Mouse (Mus musculus) adrenal gland, postnatal 10 days (tissue): Measurements from ENCODE around the gene Scgb1b27. TPM values are rescaled to one million over a fixed set of nuclear protein-coding genes. Genes with fewer than 3 reads are reported as not detected.
"Not testable (repeated sequence)": the region's sequence is repeated elsewhere in the genome, so short reads cannot be mapped to it uniquely, and the experiment has no call there.

Experiments
- DNase-seq: peaks from one replicate; pipeline ENCODE4 v3.0.0; 2021; ENCODE audit warnings: mixed read lengths
- long read RNA-seq, 2 experiments: library from polyadenylated mRNA; stranded (forward); transcript quantifications; one replicate each; pipeline ENCODE4 v2.0.0; 2021
- total RNA-seq, 2 experiments: library from RNA; stranded (reverse); gene quantifications; 2 replicates each; pipeline ENCODE4 v1.2.3; 2021

Gene Scgb1b27
- total RNA-seq: not detected
- long read RNA-seq, experiment 1: 0 reads
- long read RNA-seq, experiment 2: 0 reads

DNA sequence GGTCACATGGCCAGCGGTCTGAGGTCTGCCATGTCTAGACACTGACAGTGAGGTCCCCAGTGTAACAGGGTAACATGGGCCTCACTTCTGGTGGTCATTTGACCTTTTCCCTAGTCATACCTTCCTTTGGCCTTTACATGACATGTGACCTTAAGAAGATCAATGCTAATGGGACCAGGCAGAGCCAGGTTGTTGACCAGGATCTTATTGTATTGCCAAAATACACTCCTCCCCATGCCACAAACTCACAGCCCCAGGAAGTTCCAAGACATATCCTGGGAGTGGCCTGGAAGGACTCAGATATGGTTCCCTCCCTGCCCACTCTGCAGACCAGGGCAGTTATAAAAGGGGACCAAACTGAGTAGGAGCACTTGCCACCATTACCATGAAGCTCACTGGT is at the start of gene Scgb1b27:
Gene Scgb1b27 (plus strand): TSS at position 301 of the 400 bp plus-strand sequence.
- DNase-seq: not testable (repeated sequence)

DNA sequence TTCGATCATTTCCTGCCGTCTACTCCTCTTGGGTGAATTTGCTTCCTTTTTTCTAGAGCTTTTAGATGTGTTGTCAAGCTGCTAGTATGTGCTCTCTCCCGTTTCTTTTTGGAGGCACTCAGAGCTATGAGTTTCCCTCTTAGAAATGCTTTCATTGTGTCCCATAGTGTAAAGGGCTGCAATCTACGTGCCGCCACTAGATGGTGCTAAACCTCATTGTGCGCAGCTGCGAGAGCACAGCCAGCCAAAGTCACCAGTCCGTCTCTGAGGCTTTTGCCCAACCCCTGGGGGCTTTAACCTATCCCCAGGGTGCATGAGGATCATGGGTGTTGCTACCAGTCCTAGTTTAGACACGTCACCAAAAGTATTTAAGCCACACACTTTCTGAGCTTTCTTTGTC is 39.0 kb upstream of the Scgb1b27 start:
- peak; percentile 55 for DNase-seq

DNA sequence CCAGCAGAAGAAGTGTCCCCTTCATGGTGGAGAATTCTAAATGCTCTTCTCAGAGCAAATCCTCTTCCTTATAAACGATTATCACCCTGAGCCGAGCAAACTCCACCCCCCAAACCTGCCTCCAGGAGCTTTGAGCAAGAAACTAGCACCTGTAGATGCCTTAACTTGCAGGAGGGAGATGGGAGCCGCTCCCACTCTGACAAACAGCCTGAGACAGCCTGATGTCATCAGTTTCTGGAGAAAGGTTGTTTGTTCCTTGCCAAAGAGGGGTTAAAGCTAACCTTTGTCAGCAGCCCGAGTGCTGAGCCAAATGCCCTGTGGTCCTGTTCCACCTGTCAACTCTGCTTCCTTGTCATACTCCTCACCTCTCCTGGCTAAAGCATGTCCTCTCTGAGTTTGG is 7.4 kb upstream of the Scgb1b27 start, which contains the start of gene Scgb2b27:
Gene Scgb2b27 (minus strand): TSS at position 101 of the 400 bp plus-strand sequence.
- no peak for DNase-seq

DNA sequence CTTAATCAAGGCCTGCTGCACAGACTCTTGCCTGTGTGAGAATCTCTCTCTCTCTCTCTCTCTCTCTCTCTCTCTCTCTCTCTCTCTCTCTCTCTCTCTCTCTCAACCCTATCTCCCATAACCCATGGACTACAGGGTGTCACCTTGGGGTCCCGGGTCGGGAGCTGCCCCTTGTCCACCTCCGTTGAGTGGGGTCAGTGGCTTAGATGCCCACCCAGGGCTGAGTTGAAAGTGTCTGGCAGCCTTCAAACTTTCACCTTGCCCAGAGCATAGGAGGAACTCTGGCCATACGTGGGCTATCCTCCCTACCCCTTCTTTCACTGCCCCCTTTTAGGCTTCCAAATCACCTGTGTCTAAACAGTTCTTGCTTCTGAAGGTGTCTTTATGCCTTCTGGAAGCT is 4.4 kb downstream of the Scgb1b27 start:
- no peak for DNase-seq

DNA sequence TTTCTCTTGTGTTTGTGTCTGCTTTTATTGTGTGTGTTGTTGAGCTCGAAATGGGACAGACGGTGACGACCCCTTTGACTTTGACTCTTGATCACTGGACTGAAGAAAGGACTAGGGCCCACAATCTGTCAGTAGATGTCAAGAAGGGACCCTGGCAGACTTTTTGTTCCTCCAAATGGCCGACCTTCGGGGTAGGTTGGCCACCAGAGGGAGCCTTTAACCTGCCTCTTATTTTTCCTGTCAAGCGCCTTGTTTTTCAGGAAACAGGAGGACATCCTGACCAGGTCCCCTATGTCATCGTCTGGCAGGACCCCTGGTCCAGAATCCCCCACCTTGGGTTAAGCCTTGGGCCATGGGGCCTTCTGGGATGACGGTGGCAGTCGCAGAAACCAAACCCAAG is 5.9 kb downstream of the Scgb1b27 start:
- DNase-seq: not testable (repeated sequence)

DNA sequence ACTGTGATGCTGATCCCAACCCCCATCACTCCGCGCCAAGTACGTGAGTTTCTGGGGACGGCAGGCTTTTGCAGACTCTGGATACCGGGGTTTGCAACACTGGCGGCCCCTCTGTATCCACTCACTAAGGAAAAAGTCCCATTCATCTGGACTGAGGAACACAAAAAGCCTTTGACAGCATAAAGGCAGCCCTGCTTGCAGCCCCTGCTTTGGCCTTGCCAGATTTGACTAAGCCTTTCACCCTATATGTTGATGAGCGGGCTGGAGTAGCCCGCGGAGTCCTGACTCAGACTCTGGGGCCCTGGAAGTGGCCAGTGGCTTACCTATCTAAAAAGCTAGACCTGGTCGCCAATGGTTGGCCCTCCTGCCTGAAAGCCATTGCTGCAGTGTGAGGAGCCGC is 8.7 kb downstream of the Scgb1b27 start:
- DNase-seq: no peak

DNA sequence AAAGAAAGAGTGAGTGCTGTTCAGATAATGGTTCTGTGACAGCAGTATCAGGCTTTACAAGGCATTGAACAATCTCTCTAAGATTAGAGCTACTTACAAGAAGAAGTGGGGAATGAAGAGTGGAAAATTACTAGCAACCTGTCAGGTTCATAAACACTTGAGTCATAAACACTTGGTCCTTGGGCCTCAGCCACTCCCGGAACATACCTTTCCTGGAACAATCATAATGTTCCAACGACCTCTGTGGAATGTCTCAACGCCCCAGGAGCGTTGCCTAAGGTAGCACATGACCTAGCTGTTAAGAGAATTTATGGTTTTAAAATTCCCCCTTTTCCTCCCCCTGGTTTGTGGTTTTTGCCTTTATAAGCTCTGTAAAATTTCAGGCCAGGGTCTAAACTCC is 13.3 kb downstream of the Scgb1b27 start:
- DNase-seq: not testable (repeated sequence)

DNA sequence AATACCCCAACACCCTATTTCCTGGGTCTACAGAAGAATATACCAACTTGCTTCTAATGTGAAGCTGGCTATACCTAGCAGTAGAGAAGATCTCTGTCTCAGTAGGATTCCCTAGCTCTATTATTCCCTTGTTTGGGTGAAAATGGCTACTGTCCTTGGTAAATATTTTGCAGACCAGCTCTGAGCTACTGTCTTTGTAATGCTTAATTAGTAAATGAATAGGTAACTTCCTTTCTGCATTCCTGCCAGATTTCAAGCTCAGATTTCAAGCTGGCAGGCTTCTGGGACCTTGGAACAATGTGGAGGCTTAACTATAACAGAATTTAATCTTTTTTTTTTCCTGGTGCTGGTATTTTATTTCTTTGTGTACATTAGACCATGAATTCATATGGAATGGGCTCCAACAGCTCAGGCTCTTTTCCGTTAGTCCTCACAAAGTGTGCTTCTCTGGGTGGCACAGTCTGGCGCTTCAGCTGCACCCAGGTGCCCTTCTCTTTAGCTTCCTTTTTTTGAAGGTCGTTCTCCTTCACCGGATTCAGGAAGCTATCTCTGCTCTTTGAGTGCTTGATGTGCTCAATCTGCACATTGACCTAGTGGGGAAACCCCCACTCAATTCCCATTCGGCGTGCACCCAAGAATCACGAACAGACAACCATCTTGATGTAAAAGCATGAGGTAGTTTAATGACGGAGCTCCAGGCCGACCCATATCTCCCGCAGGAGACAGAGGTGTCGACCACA is 15.0 kb downstream of the Scgb1b27 start:
- DNase-seq: not testable (repeated sequence)

DNA sequence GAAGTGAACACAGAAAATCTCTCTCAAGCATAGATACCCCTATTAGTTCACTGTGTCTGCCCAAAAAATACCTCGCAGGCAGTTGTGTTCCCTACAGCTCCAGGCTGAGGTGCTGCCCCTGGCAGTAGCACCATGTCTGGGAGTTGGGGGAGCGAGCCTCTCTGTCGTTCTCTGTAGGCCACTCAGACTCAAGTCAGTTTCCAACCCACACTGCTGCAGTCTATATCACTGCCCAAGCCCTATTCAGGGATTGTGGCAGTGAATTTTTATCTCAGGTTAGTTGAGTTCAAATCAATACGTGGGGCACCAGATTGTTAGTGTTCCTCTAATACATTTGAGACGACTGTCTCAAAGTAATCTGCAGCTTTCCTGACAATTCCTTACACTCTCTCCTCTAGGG is 46.8 kb downstream of the Scgb1b27 start:
- DNase-seq: not testable (repeated sequence)

Other genes starting within 250 kb of the Scgb1b27 start
- gene Scgb2b26, start 76.4 kb upstream of the Scgb1b27 start, total RNA-seq: not detected
- not detected for gene Scgb2b27, start 7.5 kb upstream of the Scgb1b27 start, total RNA-seq
- not detected for gene Scgb1b30, start 73.9 kb downstream of the Scgb1b27 start, total RNA-seq
- gene Wtip, start 111.8 kb downstream of the Scgb1b27 start, total RNA-seq: 10 to 100 TPM; 25.3 to 30.2 TPM
- gene Uba2, start 148.1 kb downstream of the Scgb1b27 start, total RNA-seq: 10 to 100 TPM; 77.6 to 77.7 TPM
- 10 to 100 TPM; 23.2 TPM for gene Pdcd2l, start 175.2 kb downstream of the Scgb1b27 start, total RNA-seq
- 100 to 1,000 TPM; 373 to 446 TPM for gene Gpi1, start 208.9 kb downstream of the Scgb1b27 start, total RNA-seq
- gene Gm6096, start 229.6 kb downstream of the Scgb1b27 start, total RNA-seq: not detected